Comparison of ENCODE assay signal across 17 mouse cellular contexts in the genomic region with DNA sequence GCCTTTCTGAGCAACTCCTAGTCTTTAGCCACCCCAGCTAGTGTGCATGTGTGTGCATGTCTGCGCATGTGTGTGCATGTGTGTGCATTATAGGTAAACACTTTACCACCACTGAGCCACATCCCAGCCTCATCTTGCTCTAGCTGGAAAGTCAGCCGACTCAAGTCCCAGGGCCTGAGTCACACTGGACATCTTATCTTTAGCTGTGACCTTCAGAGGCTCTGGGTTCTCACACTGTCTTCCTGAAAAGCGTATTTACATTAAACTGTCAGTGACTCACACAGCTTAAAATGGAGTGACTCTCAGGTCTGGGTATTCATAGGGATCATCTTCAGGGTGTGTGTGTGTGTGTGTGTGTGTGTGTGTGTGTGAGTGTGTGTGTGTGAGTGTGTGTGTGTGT. TPM values are rescaled to one million over a fixed set of nuclear protein-coding genes. Genes with fewer than 3 reads are reported as not detected.
DNase-seq lines count a peak whose midpoint lies in the region; ATAC-seq lines count a peak whose summit lies in the region.
"Had no signal": no experiment of that assay in that cellular context is flagged by ENCODE, and none has a peak within 500 bp of the region (broad histone marks: within the 10 kb centered on the region; RNA-seq: fewer than 3 reads in every experiment).

No protein-coding gene starts in this region.

- H3K4me2 ChIP-seq in heart, embryonic 11.5 days: no peak overlapping the region
- H3K4me2 ChIP-seq in forebrain, embryonic 13.5 days: no peak overlapping the region
- no peak overlapping the region for H3K4me2 ChIP-seq in liver, embryonic 12.5 days
- H3K4me2 ChIP-seq: kidney, embryonic 15.5 days; limb, embryonic 13.5 days had no signal

- no peak for ATAC-seq in heart, embryonic 11.5 days (replicated peaks; ENCODE audit: insufficient number of reproducible peaks, low FRiP score, low TSS enrichment)
- ATAC-seq in erythroid progenitor cell, adult 5-6 weeks (replicated peaks; ENCODE audit: low FRiP score, poor library complexity, severe bottlenecking): 0 out of 2 replicates have a peak, but pooled peaks have one; percentile 57
- no peak for ATAC-seq in forebrain, embryonic 13.5 days
- ATAC-seq in liver, embryonic 12.5 days: no peak

- H3K4me3 ChIP-seq in heart, embryonic 11.5 days (ENCODE audit: low read depth, low read length): no peak overlapping the region
- H3K4me3 ChIP-seq in forebrain, embryonic 13.5 days: no peak overlapping the region
- no peak overlapping the region for H3K4me3 ChIP-seq in liver, embryonic 12.5 days
- H3K4me3 ChIP-seq: erythroblast, embryonic 14.5 days; hindbrain, embryonic 10.5 days; kidney, embryonic 15.5 days; layer of hippocampus, adult 2 months; limb, embryonic 13.5 days had no signal

- H3K9me3 ChIP-seq in heart, embryonic 11.5 days (replicated peaks; ENCODE audit: control insufficient read depth, low read length): no peaks in the 10 kb centered on the region
- no peaks in the 10 kb centered on the region for H3K9me3 ChIP-seq in forebrain, embryonic 13.5 days (replicated peaks)
- no peaks in the 10 kb centered on the region for H3K9me3 ChIP-seq in liver, embryonic 12.5 days (replicated peaks)
- H3K9me3 ChIP-seq: hindbrain, embryonic 10.5 days; kidney, embryonic 15.5 days; limb, embryonic 13.5 days had no signal

- no peaks in the 10 kb centered on the region for H3K27me3 ChIP-seq in heart, embryonic 11.5 days (ENCODE audit: control insufficient read depth, insufficient read depth, low read length)
- H3K27me3 ChIP-seq in forebrain, embryonic 13.5 days: no peaks in the 10 kb centered on the region
- H3K27me3 ChIP-seq in liver, embryonic 12.5 days (replicated peaks): no peaks in the 10 kb centered on the region; the same call in 1 of the 2 replicates
- H3K27me3 ChIP-seq: CH12.LX; kidney, embryonic 15.5 days; limb, embryonic 13.5 days had no signal

- no peak for DNase-seq in heart, adult 9 months (ENCODE audit: low spot score in 2 of 2)
- peak; percentile 51 for DNase-seq in ovary, adult 18-20 months (ENCODE audit: low spot score)
- no peak for DNase-seq in ovary, postnatal 36 days (ENCODE audit: low spot score)
- DNase-seq: cerebellum, postnatal 14 days; gastrocnemius, postnatal 14 days; lung, adult 18-20 months; thymus, adult 2 months had no signal

- H3K4me1 ChIP-seq in heart, embryonic 11.5 days (ENCODE audit: control insufficient read depth, insufficient read depth, low read length): peaks cover 16% of the 10 kb centered on the region
- H3K4me1 ChIP-seq in forebrain, embryonic 13.5 days: no peaks in the 10 kb centered on the region
- peaks cover 24% of the 10 kb centered on the region for H3K4me1 ChIP-seq in liver, embryonic 12.5 days

- no peaks in the 10 kb centered on the region for H3K36me3 ChIP-seq in heart, embryonic 11.5 days (ENCODE audit: control insufficient read depth, insufficient read depth, low read length)
- H3K36me3 ChIP-seq in forebrain, embryonic 13.5 days (ENCODE audit: poor library complexity, severe bottlenecking): no peaks in the 10 kb centered on the region
- H3K36me3 ChIP-seq in liver, embryonic 12.5 days: no peaks in the 10 kb centered on the region
- H3K36me3 ChIP-seq: hindbrain, embryonic 10.5 days; kidney, embryonic 15.5 days; limb, embryonic 13.5 days had no signal

- H3K9ac ChIP-seq in heart, embryonic 11.5 days (ENCODE audit: low read depth, low read length): 0 out of 2 replicates have a peak overlapping the region, but pooled peaks have one; percentile 29
- no peak overlapping the region for H3K9ac ChIP-seq in forebrain, embryonic 13.5 days
- no peak overlapping the region for H3K9ac ChIP-seq in liver, embryonic 12.5 days
- H3K9ac ChIP-seq: kidney, embryonic 15.5 days; limb, embryonic 13.5 days had no signal

- WGBS in heart, embryonic 11.5 days (ENCODE audit: insufficient replicate concordance): 39% methylated on average over 3 of the region's 3 CpGs
- 94% methylated on average over 3 of the region's 3 CpGs for WGBS in forebrain, embryonic 13.5 days
- WGBS in liver, embryonic 12.5 days (ENCODE audit: insufficient replicate concordance): 52% methylated on average over 3 of the region's 3 CpGs

- peak overlapping the region; percentile 51 for H3K27ac ChIP-seq in heart, embryonic 11.5 days (ENCODE audit: low read depth, low read length)
- H3K27ac ChIP-seq in forebrain, embryonic 13.5 days: no peak overlapping the region
- H3K27ac ChIP-seq in liver, embryonic 12.5 days: no peak overlapping the region
- H3K27ac ChIP-seq: hindbrain, embryonic 10.5 days; kidney, embryonic 15.5 days; layer of hippocampus, adult 2 months; limb, embryonic 13.5 days had no signal

RNA-seq across cellular contexts. Expression of a gene that starts 30.4 kb away (rescaled TPM):
- 16.0 and 23.5 TPM in 2 replicates for polyA plus RNA-seq in heart, embryonic 11.5 days (2014; fragmentation: Nextera tagmentation; extraction: Ambion mirVana)
- total RNA-seq in erythroid progenitor cell, adult 5-6 weeks (2015; ENCODE audit: low replicate concordance): 22.7 and 51.1 TPM in 2 replicates
- 24.6 and 28.2 TPM in 2 replicates for total RNA-seq in erythroid progenitor cell, adult 5-6 weeks (2017; ENCODE audit: low replicate concordance)
- 3.0 and 3.4 TPM in 2 replicates for polyA plus RNA-seq in forebrain, embryonic 13.5 days (2015; fragmentation: Nextera tagmentation; extraction: Ambion mirVana)
- polyA plus RNA-seq in liver, embryonic 12.5 days (2016; fragmentation: Nextera tagmentation; extraction: Ambion mirVana): 5.6 and 5.9 TPM in 2 replicates

RNA-seq across cellular contexts. Expression of a gene that starts 47.8 kb away (rescaled TPM):
- polyA plus RNA-seq in heart, embryonic 11.5 days (2014; fragmentation: Nextera tagmentation; extraction: Ambion mirVana): 4.7 and 7.1 TPM in 2 replicates
- 31.0 and 53.2 TPM in 2 replicates for total RNA-seq in erythroid progenitor cell, adult 5-6 weeks (2015; ENCODE audit: low replicate concordance)
- total RNA-seq in erythroid progenitor cell, adult 5-6 weeks (2017; ENCODE audit: low replicate concordance): 9.1 and 17.2 TPM in 2 replicates
- polyA plus RNA-seq in forebrain, embryonic 13.5 days (2015; fragmentation: Nextera tagmentation; extraction: Ambion mirVana): 4.0 and 4.1 TPM in 2 replicates
- 10.3 and 11.4 TPM in 2 replicates for polyA plus RNA-seq in liver, embryonic 12.5 days (2016; fragmentation: Nextera tagmentation; extraction: Ambion mirVana)
